Mouse (Mus musculus): ENCODE data around the gene Tcf7l1. TPM values are rescaled to one million over a fixed set of nuclear protein-coding genes. Genes with fewer than 3 reads are reported as not detected.
A peak's percentile ranks its signal among the peaks of the same experiment; 100 is the strongest.

Gene Tcf7l1
- total RNA-seq, 2 experiments from 2014 or later = 20.6 to 24.6 TPM

GRCm38 (mm10) chr6:72714726-72715125 is 74.3 kb downstream of the Tcf7l1 start:
- intact Hi-C loops (cut with DNase I) = no loop called here

GRCm38 (mm10) chr6:72714250-72714649 is 74.8 kb downstream of the Tcf7l1 start:
- intact Hi-C loops (cut with DNase I) = no loop called here
- DNase-seq = no peak

More at GRCm38 (mm10) chr6:72714726-72715125, 74.3 kb downstream of the Tcf7l1 start:
- DNase-seq = peak; percentile 72 to 74

GRCm38 (mm10) chr6:72711508-72712081 is 77.5 kb downstream of the Tcf7l1 start:
- DNase-seq = peak in 1 of 2 experiments; percentile 38
- intact Hi-C loops (cut with DNase I) = no loop called here

- peak in 1 of 2 experiments; percentile 33 for DNase-seq
- intact Hi-C loops (cut with DNase I) = no loop called here
These were observed 78.1 kb downstream of the Tcf7l1 start for GRCm38 (mm10) chr6:72710897-72711507.

- no peak for DNase-seq
- intact Hi-C loops (cut with DNase I) = no loop called here
These were observed 89.5 kb downstream of the Tcf7l1 start for GRCm38 (mm10) chr6:72699467-72700126.

GRCm38 (mm10) chr6:72698559-72698958 is 90.5 kb downstream of the Tcf7l1 start:
- intact Hi-C loops (cut with DNase I) = no loop called here
- DNase-seq = no peak

- DNase-seq = no peak
- intact Hi-C loops (cut with DNase I) = no loop called here
These were observed 92.3 kb downstream of the Tcf7l1 start for GRCm38 (mm10) chr6:72696601-72697335.

GRCm38 (mm10) chr6:72694791-72695204 is 94.3 kb downstream of the Tcf7l1 start:
- no peak for DNase-seq
- intact Hi-C loops (cut with DNase I) = no loop called here

GRCm38 (mm10) chr6:72694047-72694790 is 94.8 kb downstream of the Tcf7l1 start:
- intact Hi-C loops (cut with DNase I) = no loop called here
- no peak for DNase-seq

GRCm38 (mm10) chr6:72692469-72692868 is 96.6 kb downstream of the Tcf7l1 start:
- intact Hi-C loops (cut with DNase I) = no loop called here

GRCm38 (mm10) chr6:72691549-72691948 is 97.5 kb downstream of the Tcf7l1 start:
- intact Hi-C loops (cut with DNase I) = no loop called here
- DNase-seq = no peak

More at GRCm38 (mm10) chr6:72692469-72692868, 96.6 kb downstream of the Tcf7l1 start:
- DNase-seq = no peak

GRCm38 (mm10) chr6:72690595-72690994 is 98.5 kb downstream of the Tcf7l1 start:
- DNase-seq = no peak
- intact Hi-C loops (cut with DNase I) = no loop called here

GRCm38 (mm10) chr6:72690001-72690400 is 99.1 kb downstream of the Tcf7l1 start:
- DNase-seq = no peak
- intact Hi-C loops (cut with DNase I) = no loop called here

GRCm38 (mm10) chr6:72689046-72689445 is 100.0 kb downstream of the Tcf7l1 start:
- intact Hi-C loops (cut with DNase I) = no loop called here

GRCm38 (mm10) chr6:72685165-72685564 is 103.9 kb downstream of the Tcf7l1 start:
- intact Hi-C loops (cut with DNase I) = no loop called here
- peak; percentile 69 to 72 for DNase-seq

More at GRCm38 (mm10) chr6:72689046-72689445, 100.0 kb downstream of the Tcf7l1 start:
- no peak for DNase-seq

GRCm38 (mm10) chr6:72684260-72684805 is 104.7 kb downstream of the Tcf7l1 start:
- intact Hi-C loops (cut with DNase I) = no loop called here

GRCm38 (mm10) chr6:72682238-72682637 is 106.8 kb downstream of the Tcf7l1 start:
- intact Hi-C loops (cut with DNase I) = no loop called here
- DNase-seq = no peak

More at GRCm38 (mm10) chr6:72684260-72684805, 104.7 kb downstream of the Tcf7l1 start:
- DNase-seq = no peak

- intact Hi-C loops (cut with DNase I) = no loop called here
- no peak for DNase-seq
These were observed 108.1 kb downstream of the Tcf7l1 start for GRCm38 (mm10) chr6:72680936-72681335.

- intact Hi-C loops (cut with DNase I) = no loop called here
- DNase-seq = no peak
These were observed 110.4 kb downstream of the Tcf7l1 start for GRCm38 (mm10) chr6:72678631-72679030.
